Mouse (Mus musculus) hindbrain, postnatal 0 days (tissue): ENCODE data around the gene Npl. TPM values are rescaled to one million over a fixed set of nuclear protein-coding genes. Genes with fewer than 3 reads are reported as not detected.
"Not testable (repeated sequence)": the region's sequence is repeated elsewhere in the genome, so short reads cannot be mapped to it uniquely, and the experiment has no call there.

Experiments used
- ATAC-seq: fragments of 200-750 bp; cut with Nextera tagmentation; 2 replicates; pipeline ENCODE4 v1.8.0; 2017; ENCODE audit warnings: mild to moderate bottlenecking, moderate TSS enrichment, moderate library complexity
- DNase-seq: peaks from one replicate; pipeline ENCODE4 v3.0.0-alpha.2; 2015; ENCODE audit warnings: low spot score
- H3K27ac ChIP-seq: fragments of 300-500 bp; sonication (generic); 2 replicates; pipeline ENCODE4 v1.5.1; 2014; ENCODE audit warnings: mild to moderate bottlenecking
- H3K27me3 ChIP-seq: fragments of 300-500 bp; sonication (generic); 2 replicates; pipeline ENCODE4 v1.6.1; 2014; ENCODE audit warnings: low read length, mixed read lengths; ENCODE audit not compliant: insufficient read depth
- H3K36me3 ChIP-seq: fragments of 300-500 bp; sonication (generic); 2 replicates; pipeline ENCODE4 v1.6.1; 2014; ENCODE audit warnings: low read length, mixed read lengths; ENCODE audit not compliant: insufficient read depth
- H3K4me1 ChIP-seq: fragments of 300-500 bp; sonication (generic); 2 replicates; pipeline ENCODE4 v1.6.1; 2014; ENCODE audit warnings: antibody characterized with exemption, low read length, mixed read lengths; ENCODE audit not compliant: insufficient read depth
- H3K4me2 ChIP-seq: fragments of 300-500 bp; sonication (generic); 2 replicates; pipeline ENCODE4 v1.6.1; 2014; ENCODE audit warnings: low read depth, mild to moderate bottlenecking, low read length, moderate library complexity, mixed read lengths
- H3K4me3 ChIP-seq: fragments of 300-500 bp; sonication (generic); 2 replicates; pipeline ENCODE4 v1.5.1; 2014; ENCODE audit warnings: low read length
- H3K9ac ChIP-seq: fragments of 300-500 bp; sonication (generic); replicated peaks from 2 replicates; pipeline ENCODE4 v1.6.1; 2014; ENCODE audit warnings: mild to moderate bottlenecking, low read length, moderate library complexity, mixed read lengths
- H3K9me3 ChIP-seq: fragments of 300-500 bp; sonication (generic); 2 replicates; pipeline ENCODE4 v1.6.1; 2016; ENCODE audit warnings: low read length, mixed read lengths
- CTCF ChIP-seq: IDR thresholded peaks from 2 replicates; pipeline ENCODE4 v1.5.1; 2016; ENCODE audit warnings: antibody characterized with exemption, control low read depth, low read depth
- WGBS: fragments of 180-500 bp; shearing (Covaris S2); extraction: QIAGEN DNeasy Blood & Tissue Kit; methylation state at CpG from one replicate; pipeline ENCODE4 v1.1.7; 2014; 5-methylcytosine and 5-hydroxymethylcytosine counted together
- polyA plus RNA-seq: library from polyadenylated mRNA; unstranded; fragments of >200 nt; fragmentation: Nextera tagmentation; extraction: Ambion mirVana; gene quantifications from 2 replicates; pipeline ENCODE4 v1.2.1, GENCODE M21; 2015
- total RNA-seq: library from RNA; depleted of rRNA; stranded (reverse); fragments of >200 nt; gene quantifications from 2 replicates; pipeline ENCODE4 v1.2.3, GENCODE M21; 2014

Npl gene
- total and polyA plus RNA-seq, 2 experiments from 2014 or later, result 9.4 to 18.3 TPM

GRCm38 (mm10) chr1:153491822-153492221 is 58.0 kb downstream of the Npl start:
- Histone ChIP-seq H3K9ac (no peak overlapping the region), H3K36me3 (no peaks in the 10 kb centered on the region), H3K27me3 (no peaks in the 10 kb centered on the region), H3K4me2 (no peak overlapping the region), H3K4me3 (no peak overlapping the region), H3K4me1 (no peaks in the 10 kb centered on the region), H3K27ac (no peak overlapping the region), H3K9me3 (no peaks in the 10 kb centered on the region)
- DNase-seq, result no peak
- no peak for ATAC-seq
- no peak for TF ChIP-seq CTCF
- WGBS, result 95% methylated on average over 1 of the region's 1 CpGs

DNA sequence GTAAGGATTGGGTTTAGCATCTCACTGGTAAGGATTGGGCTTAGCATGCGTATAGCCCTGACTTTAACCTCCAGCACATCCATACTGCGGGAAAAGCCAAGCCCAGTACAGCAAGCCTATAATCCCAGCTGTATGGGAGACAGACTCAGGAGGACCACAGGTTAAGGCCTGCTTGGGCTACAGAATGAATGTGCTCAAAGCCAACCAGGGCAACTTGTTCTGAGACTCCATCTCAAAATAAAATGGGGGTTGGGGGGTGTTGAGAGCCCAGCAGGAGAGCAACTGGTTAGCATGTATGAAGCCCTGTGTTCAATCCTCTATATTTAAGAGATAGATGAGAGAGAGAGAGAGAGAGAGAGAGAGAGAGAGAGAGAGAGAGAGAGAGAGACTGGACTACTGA is 58.5 kb downstream of the Npl start:
- Histone ChIP-seq H3K27ac (no peak overlapping the region), H3K4me2 (no peak overlapping the region), H3K9me3 (no peaks in the 10 kb centered on the region), H3K4me1 (no peaks in the 10 kb centered on the region), H3K27me3 (no peaks in the 10 kb centered on the region), H3K36me3 (no peaks in the 10 kb centered on the region), H3K9ac (no peak overlapping the region), H3K4me3 (no peak overlapping the region)
- no peak for TF ChIP-seq CTCF
- 84% methylated on average over 2 of the region's 2 CpGs for WGBS
- no peak for ATAC-seq
- no peak for DNase-seq

DNA sequence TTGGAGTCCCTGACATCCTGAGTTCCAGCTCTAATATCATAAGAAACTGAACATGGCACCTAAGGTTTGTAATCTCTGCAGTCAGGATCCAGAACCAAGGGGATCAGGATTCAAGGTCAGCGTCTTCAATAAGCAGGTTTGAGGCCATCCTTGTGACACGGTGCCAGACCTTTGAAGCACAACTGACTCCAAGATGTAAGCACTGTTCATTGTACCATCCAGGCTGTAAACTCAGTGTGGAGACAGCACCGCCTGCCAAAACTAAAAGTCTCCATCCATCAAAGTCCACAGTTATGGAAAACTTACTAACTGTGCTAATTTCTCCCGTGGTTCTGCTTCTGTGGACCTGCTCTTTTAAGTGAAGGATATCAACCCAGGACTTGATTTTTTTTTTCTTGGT is 59.9 kb downstream of the Npl start:
- Histone ChIP-seq H3K4me2 (no peak overlapping the region), H3K36me3 (no peaks in the 10 kb centered on the region), H3K27me3 (no peaks in the 10 kb centered on the region), H3K27ac (no peak overlapping the region), H3K4me3 (no peak overlapping the region), H3K4me1 (peaks cover 12% of the 10 kb centered on the region; the same call in 1 of the 2 replicates), H3K9ac (no peak overlapping the region), H3K9me3 (no peaks in the 10 kb centered on the region)
- DNase-seq (no peak), ATAC-seq (no peak)
- 84% methylated on average over 4 of the region's 4 CpGs for WGBS
- TF ChIP-seq CTCF, result no peak

DNA sequence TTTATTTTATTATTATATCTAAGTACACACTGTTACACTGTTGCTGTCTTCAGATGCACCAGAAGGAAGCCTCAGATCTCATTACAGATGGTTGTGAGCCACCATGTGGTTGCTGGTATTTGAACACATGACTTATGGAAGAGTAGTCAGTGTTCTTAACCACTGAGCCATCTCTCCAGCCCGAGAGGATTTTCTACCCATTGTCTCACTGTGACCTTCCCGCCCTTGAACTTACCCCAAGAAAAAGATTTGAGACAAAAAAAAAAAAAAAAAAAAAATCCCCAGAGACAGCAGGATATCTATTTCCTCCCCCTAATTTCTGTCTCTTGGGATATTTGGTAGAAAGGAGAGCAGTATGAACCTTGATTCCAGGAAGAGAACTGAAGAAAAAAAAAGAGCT is 60.3 kb downstream of the Npl start:
- Histone ChIP-seq H3K4me3 (no peak overlapping the region), H3K36me3 (no peaks in the 10 kb centered on the region), H3K9ac (no peak overlapping the region), H3K4me1 (peaks cover 16% of the 10 kb centered on the region; the same call in 1 of the 2 replicates), H3K27me3 (no peaks in the 10 kb centered on the region), H3K9me3 (no peaks in the 10 kb centered on the region), H3K4me2 (no peak overlapping the region), H3K27ac (no peak overlapping the region)
- DNase-seq (no peak), ATAC-seq (no peak)
- WGBS, result 40% methylated on average over 2 of the region's 2 CpGs
- TF ChIP-seq CTCF, result no peak

- H3K27me3 ChIP-seq, result no peaks in the 10 kb centered on the region
- peak; percentile 32; the same call in 1 of the 2 replicates for TF ChIP-seq CTCF
- no peaks in the 10 kb centered on the region for H3K36me3 ChIP-seq
- peaks cover 18% of the 10 kb centered on the region; the same call in 1 of the 2 replicates for H3K4me1 ChIP-seq
- H3K9ac ChIP-seq, result no peak overlapping the region
- no peak overlapping the region for H3K4me3 ChIP-seq
- no peak for DNase-seq
- no peak overlapping the region for H3K4me2 ChIP-seq
- 45% methylated on average over 7 of the region's 7 CpGs for WGBS
- no peak for ATAC-seq
- H3K27ac ChIP-seq, result no peak overlapping the region
- no peaks in the 10 kb centered on the region for H3K9me3 ChIP-seq
Observed at GRCm38 (mm10) chr1:153489132-153489531, 60.7 kb downstream of the Npl start.

DNA sequence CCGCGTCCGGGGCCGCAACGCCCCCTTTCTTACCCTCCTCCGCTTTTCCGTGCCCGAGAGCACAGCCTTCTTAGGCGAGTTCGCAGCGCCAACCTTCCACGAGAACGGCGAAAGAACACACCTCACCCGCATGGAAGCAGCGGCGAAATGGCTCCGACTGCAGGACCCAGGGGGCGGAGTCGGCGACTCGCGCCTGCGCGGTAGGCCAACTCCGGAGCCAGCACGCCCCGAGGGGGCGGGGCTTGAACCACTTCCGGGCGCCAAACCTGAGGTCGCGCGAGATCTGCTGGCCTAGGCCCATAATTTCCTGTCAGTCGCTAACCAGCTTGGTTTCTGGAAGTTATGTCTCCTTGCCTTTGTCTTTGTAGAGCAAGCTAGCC is 62.4 kb downstream of the Npl start, which contains the start of gene Dhx9:
Gene Dhx9, minus strand, starts transcription at position 161 of the 380 bp plus-strand sequence.
- under 1% methylated on average over 35 of the region's 35 CpGs for WGBS

GRCm38 (mm10) chr1:153486767-153487499 is 62.9 kb downstream of the Npl start:
- Histone ChIP-seq H3K36me3 (no peaks in the 10 kb centered on the region), H3K9me3 (no peaks in the 10 kb centered on the region), H3K4me2 (peak overlapping the region; percentile 84), H3K27me3 (no peaks in the 10 kb centered on the region), H3K27ac (peak overlapping the region; percentile 83), H3K4me3 (peak overlapping the region; percentile 88), H3K4me1 (peaks cover 18% of the 10 kb centered on the region; the same call in 1 of the 2 replicates), H3K9ac (peak overlapping the region; percentile 95)
- TF ChIP-seq CTCF, result no peak
- DNase-seq (peak; percentile 66), ATAC-seq (peak; percentile 86)
- 2% methylated on average over 64 of the region's 64 CpGs for WGBS

More for the DNA sequence above, 62.4 kb downstream of the Npl start, which contains the start of gene Dhx9:
- Histone ChIP-seq H3K27me3 (no peaks in the 10 kb centered on the region), H3K9me3 (no peaks in the 10 kb centered on the region), H3K36me3 (no peaks in the 10 kb centered on the region), H3K27ac (peak within 1 kb of the TSS; percentile 83), H3K4me2 (peak within 1 kb of the TSS; percentile 84), H3K9ac (peak within 1 kb of the TSS; percentile 95), H3K4me1 (peaks cover 18% of the 10 kb centered on the region; the same call in 1 of the 2 replicates), H3K4me3 (peak within 1 kb of the TSS; percentile 88)
- ATAC-seq (peak; percentile 95), DNase-seq (peak; percentile 99)
- TF ChIP-seq CTCF, result peak; percentile 7; the same call in 1 of the 2 replicates

GRCm38 (mm10) chr1:153486120-153486519 is 63.7 kb downstream of the Npl start:
- H3K27me3 ChIP-seq, H3K27ac ChIP-seq, ATAC-seq, DNase-seq, H3K9me3 ChIP-seq, H3K36me3 ChIP-seq: not testable (repeated sequence)
- peak overlapping the region; percentile 88 for H3K4me3 ChIP-seq
- WGBS, result 17% methylated on average over 6 of the region's 6 CpGs
- H3K4me1 ChIP-seq, result peaks cover 18% of the 10 kb centered on the region; the same call in 1 of the 2 replicates
- H3K9ac ChIP-seq, result peak overlapping the region; percentile 95
- peak overlapping the region; percentile 84 for H3K4me2 ChIP-seq
